8 mouse cellular contexts compared by ENCODE assay signal in genomic region chr10:52704101-52705051, GRCm38 (mm10). TPM values are rescaled to one million over a fixed set of nuclear protein-coding genes. Genes with fewer than 3 reads are reported as not detected.
DNase-seq lines count a peak whose midpoint lies in the region; ATAC-seq and TF ChIP-seq lines count a peak whose summit lies in the region.

No protein-coding gene starts in this region.

- no peak overlapping the region for H3K9ac ChIP-seq in heart, adult 2 months (ENCODE audit: low read depth, low read length)
- peak overlapping the region; percentile 69 for H3K9ac ChIP-seq in forebrain, embryonic 15.5 days (replicated peaks)
- peak overlapping the region; percentile 68 for H3K9ac ChIP-seq in hindbrain, postnatal 0 days (replicated peaks; ENCODE audit: low read length)
- H3K9ac ChIP-seq in neural tube, embryonic 12.5 days: peak overlapping the region; percentile 73

- no peaks in the 10 kb centered on the region for H3K4me1 ChIP-seq in heart, adult 2 months (ENCODE audit: control insufficient read depth, insufficient read depth, low read length)
- H3K4me1 ChIP-seq in brown adipose tissue, adult 24 weeks (ENCODE audit: control insufficient read depth, insufficient read depth, insufficient read length, low read length): peaks cover 2% of the 10 kb centered on the region; the same call in 1 of the 2 replicates
- peaks cover 23% of the 10 kb centered on the region for H3K4me1 ChIP-seq in forebrain, embryonic 15.5 days
- H3K4me1 ChIP-seq in hindbrain, postnatal 0 days (ENCODE audit: insufficient read depth, low read length): no peaks in the 10 kb centered on the region; the same call in 1 of the 2 replicates
- H3K4me1 ChIP-seq in limb, embryonic 10.5 days: peaks cover 19% of the 10 kb centered on the region
- peaks cover 22% of the 10 kb centered on the region for H3K4me1 ChIP-seq in neural tube, embryonic 12.5 days

- no peaks in the 10 kb centered on the region for H3K9me3 ChIP-seq in forebrain, embryonic 15.5 days
- H3K9me3 ChIP-seq in hindbrain, postnatal 0 days (ENCODE audit: low read length): no peaks in the 10 kb centered on the region
- H3K9me3 ChIP-seq in limb, embryonic 10.5 days (replicated peaks): no peaks in the 10 kb centered on the region
- H3K9me3 ChIP-seq in neural tube, embryonic 12.5 days: no peaks in the 10 kb centered on the region

- H3K36me3 ChIP-seq in heart, adult 2 months (ENCODE audit: control insufficient read depth, insufficient read depth, low read length): no peaks in the 10 kb centered on the region
- H3K36me3 ChIP-seq in forebrain, embryonic 15.5 days: no peaks in the 10 kb centered on the region
- H3K36me3 ChIP-seq in hindbrain, postnatal 0 days (ENCODE audit: insufficient read depth, low read length): no peaks in the 10 kb centered on the region
- H3K36me3 ChIP-seq in limb, embryonic 10.5 days: no peaks in the 10 kb centered on the region
- H3K36me3 ChIP-seq in neural tube, embryonic 12.5 days: no peaks in the 10 kb centered on the region

- no peaks in the 10 kb centered on the region for H3K27me3 ChIP-seq in heart, adult 2 months (ENCODE audit: control insufficient read depth, insufficient read depth, low read length)
- no peaks in the 10 kb centered on the region for H3K27me3 ChIP-seq in forebrain, embryonic 15.5 days
- H3K27me3 ChIP-seq in hindbrain, postnatal 0 days (ENCODE audit: insufficient read depth, low read length): no peaks in the 10 kb centered on the region
- peaks cover 12% of the 10 kb centered on the region; the same call in 1 of the 2 replicates for H3K27me3 ChIP-seq in limb, embryonic 10.5 days (ENCODE audit: low read depth, poor library complexity, severe bottlenecking)
- H3K27me3 ChIP-seq in neural tube, embryonic 12.5 days (replicated peaks): no peaks in the 10 kb centered on the region

- TF ChIP-seq POLR2A in heart, adult 2 months (IDR thresholded peaks at IDR 0.05; ENCODE audit: insufficient read depth, low read depth, low read length): no peak

- intact Hi-C loops in heart, adult 2 months (cut with DNase I): no loop called here
- intact Hi-C loops in heart, postnatal 25 days (cut with DNase I): no loop called here

- peak; percentile 89 for ATAC-seq in forebrain, embryonic 15.5 days (replicated peaks)
- peak; percentile 86 for ATAC-seq in hindbrain, postnatal 0 days
- peak; percentile 95 for ATAC-seq in neural tube, embryonic 12.5 days (ENCODE audit: low FRiP score, low read depth)
- no peak for ATAC-seq in erythroid progenitor cell, adult 5-6 weeks (replicated peaks; ENCODE audit: low FRiP score, poor library complexity, severe bottlenecking)

- H3K4me2 ChIP-seq in forebrain, embryonic 15.5 days (replicated peaks): peak overlapping the region; percentile 85
- H3K4me2 ChIP-seq in hindbrain, postnatal 0 days (ENCODE audit: low read depth, low read length): peak overlapping the region; percentile 87
- peak overlapping the region; percentile 77 for H3K4me2 ChIP-seq in neural tube, embryonic 12.5 days (replicated peaks)

- H3K79me2 ChIP-seq in heart, adult 2 months (replicated peaks; ENCODE audit: control insufficient read depth, insufficient read depth, low read length): no peaks in the 10 kb centered on the region

- no peak for TF ChIP-seq EP300 in heart, adult 2 months (IDR thresholded peaks at IDR 0.05; ENCODE audit: insufficient read depth, low read depth, low read length)

- H3K27ac ChIP-seq in heart, adult 2 months: no peak overlapping the region
- no peak overlapping the region for H3K27ac ChIP-seq in brown adipose tissue, adult 24 weeks (replicated peaks; ENCODE audit: low read depth, low read length)
- H3K27ac ChIP-seq in forebrain, embryonic 15.5 days (replicated peaks): peak overlapping the region; percentile 93
- H3K27ac ChIP-seq in hindbrain, postnatal 0 days: peak overlapping the region; percentile 77
- peak overlapping the region; percentile 82 for H3K27ac ChIP-seq in limb, embryonic 10.5 days
- peak overlapping the region; percentile 79 for H3K27ac ChIP-seq in neural tube, embryonic 12.5 days

- peak in 1 of 2 experiments; percentile 4 for DNase-seq in heart, adult 2 months
- DNase-seq in heart, postnatal 25 days (ENCODE audit: low spot score): no peak
- DNase-seq in hindbrain, postnatal 0 days (ENCODE audit: low spot score): peak; percentile 86
- peak; percentile 67 for DNase-seq in limb, embryonic 10.5 days (ENCODE audit: low spot score)

- peak overlapping the region; percentile 29; the same call in 1 of the 2 replicates for H3K4me3 ChIP-seq in heart, adult 2 months
- peak overlapping the region; percentile 29; the same call in 1 of the 2 replicates for H3K4me3 ChIP-seq in brown adipose tissue, adult 24 weeks (ENCODE audit: insufficient read depth, low read depth, low read length)
- peak overlapping the region; percentile 51 for H3K4me3 ChIP-seq in forebrain, embryonic 15.5 days
- peak overlapping the region; percentile 47 for H3K4me3 ChIP-seq in hindbrain, postnatal 0 days (ENCODE audit: low read length)
- H3K4me3 ChIP-seq in limb, embryonic 10.5 days: peak overlapping the region; percentile 55
- peak overlapping the region; percentile 43 for H3K4me3 ChIP-seq in neural tube, embryonic 12.5 days

- WGBS in heart, adult 2 months: 2% methylated on average over 31 of the region's 31 CpGs
- WGBS in forebrain, embryonic 15.5 days: under 1% methylated on average over 31 of the region's 31 CpGs
- under 1% methylated on average over 31 of the region's 31 CpGs for WGBS in hindbrain, postnatal 0 days
- WGBS in limb, embryonic 10.5 days: 5% methylated on average over 31 of the region's 31 CpGs
- 2% methylated on average over 31 of the region's 31 CpGs for WGBS in neural tube, embryonic 12.5 days

- TF ChIP-seq CTCF in heart, adult 2 months (IDR thresholded peaks at IDR 0.05): no peak
- no peak for TF ChIP-seq CTCF in hindbrain, postnatal 0 days (IDR thresholded peaks at IDR 0.05; ENCODE audit: low read depth)

RNA-seq across cellular contexts. Expression of gene Slc35f1, which starts 14.0 kb away (rescaled TPM):
- under 1 TPM; 0.73 to 0.80 TPM for total RNA-seq in heart, adult 2 months (2021)
- polyA plus RNA-seq in heart, adult 2 months (2012; rRNA removed): 0.57 and 1.1 TPM in 2 replicates
- total RNA-seq in heart, postnatal 25 days (2021): under 1 TPM; 0.67 to 0.81 TPM
- 0.28 and 0.54 TPM in 2 replicates for polyA plus RNA-seq in brown adipose tissue, adult 24 weeks (2012; ENCODE audit: insufficient read depth, insufficient read length, missing spikeins)
- 38.2 and 40.1 TPM in 2 replicates for polyA plus RNA-seq in forebrain, embryonic 15.5 days (2015; fragmentation: Nextera tagmentation; extraction: Ambion mirVana)
- total RNA-seq in hindbrain, postnatal 0 days (2014; rRNA removed): 83.3 and 85.3 TPM in 2 replicates
- 28.3 and 31.7 TPM in 2 replicates for polyA plus RNA-seq in hindbrain, postnatal 0 days (2015; fragmentation: Nextera tagmentation; extraction: Ambion mirVana)
- polyA plus RNA-seq in limb, embryonic 10.5 days (2016; fragmentation: Nextera tagmentation; extraction: Ambion mirVana): 0.88 and 1.7 TPM in 2 replicates
- 20.2 and 23.1 TPM in 2 replicates for polyA plus RNA-seq in neural tube, embryonic 12.5 days (2016; fragmentation: Nextera tagmentation; extraction: Ambion mirVana)
- total RNA-seq in erythroid progenitor cell, adult 5-6 weeks (2015; ENCODE audit: low replicate concordance): not detected in 2 replicates
- not detected in 2 replicates for total RNA-seq in erythroid progenitor cell, adult 5-6 weeks (2017; ENCODE audit: low replicate concordance)

Comparison
In these comparisons a context has a peak if more than half of its experiments do, and no peak if none do; other contexts are left out.
1. H3K27ac ChIP-seq: peak in forebrain, embryonic 15.5 days (single experiment), hindbrain, postnatal 0 days (single experiment), limb, embryonic 10.5 days (single experiment) and neural tube, embryonic 12.5 days (single experiment); none in heart, adult 2 months (single experiment) and brown adipose tissue, adult 24 weeks (single experiment).
2. Peak in every context shown above with its lines, with median percentiles within 50 percentile points of each other: H3K4me3 ChIP-seq and H3K4me2 ChIP-seq.